Mouse (Mus musculus): ENCODE results near the gene Mid1.

Gene Mid1

GRCm38 (mm10) chrX:169685131-169685530, at the start of gene Mid1:
Gene Mid1 (plus strand): TSS chrX:169685199.
- DNase-seq, result no peak

GRCm38 (mm10) chrX:169673056-169673455, 11.9 kb upstream of the Mid1 start:
- DNase-seq, result no peak

GRCm38 (mm10) chrX:169676313-169676712, 8.7 kb upstream of the Mid1 start:
- DNase-seq, result no peak

GRCm38 (mm10) chrX:169685731-169686130, 732 bp downstream of the Mid1 start:
- no peak for DNase-seq

GRCm38 (mm10) chrX:169691217-169691616, 6.2 kb downstream of the Mid1 start:
- peak; percentile 20 for DNase-seq

GRCm38 (mm10) chrX:169691675-169692074, 6.7 kb downstream of the Mid1 start:
- no peak for DNase-seq

- DNase-seq, result no peak
Observed at GRCm38 (mm10) chrX:169692225-169692909, 7.4 kb downstream of the Mid1 start.

- no peak for DNase-seq
Observed at GRCm38 (mm10) chrX:169704016-169704602, 19.1 kb downstream of the Mid1 start.

GRCm38 (mm10) chrX:169723511-169723910, 38.5 kb downstream of the Mid1 start:
- DNase-seq, result no peak

- no peak for DNase-seq
Observed at GRCm38 (mm10) chrX:169735387-169735969, 50.5 kb downstream of the Mid1 start.

- DNase-seq, result no peak
Observed at GRCm38 (mm10) chrX:169758001-169758400, 73.0 kb downstream of the Mid1 start.

- no peak for DNase-seq
Observed at GRCm38 (mm10) chrX:169779535-169779934, 94.5 kb downstream of the Mid1 start, which contains the start of gene 4933400A11Rik. Gene 4933400A11Rik (minus strand): TSS chrX:169779635.

- DNase-seq, result no peak
Observed at GRCm38 (mm10) chrX:169789702-169790101, 104.7 kb downstream of the Mid1 start.

GRCm38 (mm10) chrX:169792879-169793278, 107.9 kb downstream of the Mid1 start:
- DNase-seq, result no peak

GRCm38 (mm10) chrX:169794421-169794820, 109.4 kb downstream of the Mid1 start:
- DNase-seq, result no peak

GRCm38 (mm10) chrX:169794831-169795311, 109.9 kb downstream of the Mid1 start:
- DNase-seq, result peak; percentile 42

- DNase-seq, result no peak
Observed at GRCm38 (mm10) chrX:169797148-169797547, 112.1 kb downstream of the Mid1 start.

- peak; percentile 39 for DNase-seq
Observed at GRCm38 (mm10) chrX:169798987-169799680, 114.1 kb downstream of the Mid1 start.

GRCm38 (mm10) chrX:169800238-169800637, 115.2 kb downstream of the Mid1 start:
- no peak for DNase-seq

GRCm38 (mm10) chrX:169805791-169806190, 120.8 kb downstream of the Mid1 start:
- DNase-seq, result peak; percentile 19

GRCm38 (mm10) chrX:169807744-169808143, 122.7 kb downstream of the Mid1 start:
- no peak for DNase-seq

- DNase-seq, result no peak
Observed at GRCm38 (mm10) chrX:169811318-169811717, 126.3 kb downstream of the Mid1 start.

GRCm38 (mm10) chrX:169811783-169812182, 126.8 kb downstream of the Mid1 start:
- no peak for DNase-seq

Data from kidney, adult 9 months (tissue).